Mouse (Mus musculus): ENCODE data around the gene Dnah10.
"Not testable (repeated sequence)": the region's sequence is repeated elsewhere in the genome, so short reads cannot be mapped to it uniquely, and the experiment has no call there.

Gene Dnah10

GRCm38 (mm10) chr5:124724997-124725396, at the start of gene Dnah10:
Gene Dnah10 (plus strand): TSS chr5:124725085.
- no peak for DNase-seq (ENCODE audit: low spot score)

GRCm38 (mm10) chr5:124713741-124714140, 11.1 kb upstream of the Dnah10 start:
- DNase-seq (ENCODE audit: low spot score), result no peak

GRCm38 (mm10) chr5:124715135-124715534, 9.8 kb upstream of the Dnah10 start:
- DNase-seq (ENCODE audit: low spot score), result no peak

GRCm38 (mm10) chr5:124717969-124718368, 6.9 kb upstream of the Dnah10 start:
- no peak for DNase-seq (ENCODE audit: low spot score)

GRCm38 (mm10) chr5:124718396-124718795, 6.5 kb upstream of the Dnah10 start:
- DNase-seq (ENCODE audit: low spot score), result no peak

GRCm38 (mm10) chr5:124723125-124723524, 1.8 kb upstream of the Dnah10 start:
- DNase-seq (ENCODE audit: low spot score), result no peak

- peak; percentile 6 for DNase-seq (ENCODE audit: low spot score)
Observed at GRCm38 (mm10) chr5:124729662-124730206, 4.8 kb downstream of the Dnah10 start.

- no peak for DNase-seq (ENCODE audit: low spot score)
Observed at GRCm38 (mm10) chr5:124733961-124734360, 9.1 kb downstream of the Dnah10 start.

- DNase-seq (ENCODE audit: low spot score), result no peak
Observed at GRCm38 (mm10) chr5:124741898-124742599, 17.2 kb downstream of the Dnah10 start.

GRCm38 (mm10) chr5:124743841-124744240, 19.0 kb downstream of the Dnah10 start:
- no peak for DNase-seq (ENCODE audit: low spot score)

- no peak for DNase-seq (ENCODE audit: low spot score)
Observed at GRCm38 (mm10) chr5:124746220-124746619, 21.3 kb downstream of the Dnah10 start.

- no peak for DNase-seq (ENCODE audit: low spot score)
Observed at GRCm38 (mm10) chr5:124748296-124748695, 23.4 kb downstream of the Dnah10 start.

GRCm38 (mm10) chr5:124751656-124752055, 26.8 kb downstream of the Dnah10 start:
- no peak for DNase-seq (ENCODE audit: low spot score)

- no peak for DNase-seq (ENCODE audit: low spot score)
Observed at GRCm38 (mm10) chr5:124761011-124761410, 36.1 kb downstream of the Dnah10 start.

GRCm38 (mm10) chr5:124761787-124762186, 36.9 kb downstream of the Dnah10 start:
- DNase-seq (ENCODE audit: low spot score), result no peak

- no peak for DNase-seq (ENCODE audit: low spot score)
Observed at GRCm38 (mm10) chr5:124774552-124774951, 49.7 kb downstream of the Dnah10 start.

- not testable (repeated sequence) for DNase-seq (ENCODE audit: low spot score)
Observed at GRCm38 (mm10) chr5:124776289-124776688, 51.4 kb downstream of the Dnah10 start.

GRCm38 (mm10) chr5:124777178-124777709, 52.4 kb downstream of the Dnah10 start:
- DNase-seq (ENCODE audit: low spot score), result peak; percentile 19

- no peak for DNase-seq (ENCODE audit: low spot score)
Observed at GRCm38 (mm10) chr5:124779926-124780325, 55.0 kb downstream of the Dnah10 start.

- no peak for DNase-seq (ENCODE audit: low spot score)
Observed at GRCm38 (mm10) chr5:124781696-124782095, 56.8 kb downstream of the Dnah10 start.

- no peak for DNase-seq (ENCODE audit: low spot score)
Observed at GRCm38 (mm10) chr5:124785650-124786049, 60.8 kb downstream of the Dnah10 start.

- DNase-seq (ENCODE audit: low spot score), result no peak
Observed at GRCm38 (mm10) chr5:124792112-124792511, 67.2 kb downstream of the Dnah10 start.

GRCm38 (mm10) chr5:124809708-124810366, 85.0 kb downstream of the Dnah10 start:
- DNase-seq (ENCODE audit: low spot score), result no peak

Measured in urinary bladder, postnatal 25 days (tissue).